Mouse (Mus musculus): ENCODE results near the gene Mpc1. TPM values are rescaled to one million over a fixed set of nuclear protein-coding genes. Genes with fewer than 3 reads are reported as not detected.
A peak's percentile ranks its signal among the peaks of the same experiment; 100 is the strongest.

Mpc1 gene
- total and polyA plus RNA-seq, 3 experiments: 66.7 to 232 (median 77.4) TPM

DNA sequence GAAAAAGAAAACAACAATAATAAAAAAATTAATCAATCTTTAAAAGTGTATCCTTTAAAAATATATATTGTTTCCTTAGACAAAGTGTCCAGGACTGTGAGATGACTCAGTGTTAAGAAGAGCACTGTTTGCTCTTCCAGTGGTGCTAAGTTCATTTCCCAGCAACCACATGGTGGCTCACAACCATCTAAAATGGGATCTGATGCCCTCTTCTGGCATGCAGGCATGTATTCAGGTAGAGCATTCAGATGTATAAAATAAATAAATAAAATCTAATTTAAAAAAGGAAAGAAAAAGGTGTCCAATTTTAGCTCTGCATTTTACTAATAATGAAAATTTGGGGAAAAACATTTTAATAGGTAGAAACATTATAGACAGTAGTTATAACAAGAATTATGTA is 13.1 kb downstream of the Mpc1 start:
- Histone ChIP-seq H3K4me3 (replicated peaks in 1 of 3; ENCODE audit: low read depth in 2 of 3, low read length in 2 of 3, poor library complexity in 1 of 3) (no peak overlapping the region), H3K9ac (ENCODE audit: insufficient read depth, low read depth) (no peak overlapping the region), H3K36me3 (replicated peaks in 1 of 2; ENCODE audit: control insufficient read depth in 1 of 2, insufficient read depth in 1 of 2, low read length in 1 of 2) (peaks cover 2 to 45% of the 10 kb centered on the region in 2 experiments), H3K9me3 (replicated peaks; ENCODE audit: low read length) (no peaks in the 10 kb centered on the region), H3K4me2 (ENCODE audit: insufficient read depth, low read depth, poor library complexity, severe bottlenecking) (no peak overlapping the region), H3K4me1 (ENCODE audit: control insufficient read depth in 1 of 2, insufficient read depth in 2 of 2) (peaks cover 0 to 49% of the 10 kb centered on the region in 2 experiments; a peak in 2 of 4 replicates), H3K27me3 (replicated peaks) (no peaks in the 10 kb centered on the region), H3K27ac (ENCODE audit: insufficient read depth, low read depth) (no peak overlapping the region), H3K79me2 (replicated peaks; ENCODE audit: control insufficient read depth, extremely low read depth, insufficient read depth, poor library complexity, severe bottlenecking) (no peaks in the 10 kb centered on the region)
- in situ Hi-C loops (cut with MboI; ENCODE audit: low pct_ligation_motif_present, low pct_unique_long_range_greater_than_20kb, low sequenced_read_pairs): no loop called here
- dilution Hi-C loops (cut with MboI; ENCODE audit: extremely low pct_ligation_motif_present, extremely low pct_unique_long_range_greater_than_20kb, low sequenced_read_pairs): no loop called here
- peak in 1 of 2 experiments; percentile 69; a peak in 2 of 4 replicates for TF ChIP-seq CTCF (conservative IDR thresholded peaks at IDR 0.05 in 1 of 2, IDR thresholded peaks at IDR 0.05 in 1 of 2; ENCODE audit: low read depth in 2 of 2, low read length in 2 of 2)
- TF ChIP-seq MYC (IDR thresholded peaks at IDR 0.05; ENCODE audit: low read depth, low read length): peak; percentile 66; the same call in 1 of the 2 replicates
- TF ChIP-seq RAD21 (IDR thresholded peaks at IDR 0.05; ENCODE audit: low read depth, low read length): peak; percentile 38
- TF ChIP-seq TBP (conservative IDR thresholded peaks at IDR 0.05; ENCODE audit: low read depth, low read length): no peak
- TF ChIP-seq CHD2 (IDR thresholded peaks at IDR 0.05; ENCODE audit: low read length): no peak
- TF ChIP-seq SMC3 (IDR thresholded peaks at IDR 0.05; ENCODE audit: low read depth, low read length): peak; percentile 48
- DNase-seq (ENCODE audit: extremely low read depth): no peak

- TF ChIP-seq POLR2A (IDR thresholded peaks at IDR 0.05; ENCODE audit: low read depth, low read length): no peak
- TF ChIP-seq ETS1 (conservative IDR thresholded peaks at IDR 0.05; ENCODE audit: low read depth, low read length): peak; percentile 62
- TF ChIP-seq HCFC1 (IDR thresholded peaks at IDR 0.05; ENCODE audit: low read depth, low read length): no peak
- TF ChIP-seq BHLHE40 (IDR thresholded peaks at IDR 0.05; ENCODE audit: low read depth, low read length): peak; percentile 52
- Histone ChIP-seq H3K4me2 (ENCODE audit: insufficient read depth, low read depth, poor library complexity, severe bottlenecking) (no peak overlapping the region), H3K9ac (ENCODE audit: insufficient read depth, low read depth) (no peak overlapping the region), H3K27ac (ENCODE audit: insufficient read depth, low read depth) (no peak overlapping the region), H3K9me3 (replicated peaks; ENCODE audit: low read length) (no peaks in the 10 kb centered on the region), H3K27me3 (replicated peaks) (no peaks in the 10 kb centered on the region), H3K4me3 (replicated peaks in 1 of 3; ENCODE audit: low read depth in 2 of 3, low read length in 2 of 3, poor library complexity in 1 of 3) (no peak overlapping the region), H3K79me2 (replicated peaks; ENCODE audit: control insufficient read depth, extremely low read depth, insufficient read depth, poor library complexity, severe bottlenecking) (no peaks in the 10 kb centered on the region), H3K4me1 (ENCODE audit: control insufficient read depth in 1 of 2, insufficient read depth in 2 of 2) (peaks cover 0 to 53% of the 10 kb centered on the region in 2 experiments; a peak in 2 of 4 replicates), H3K36me3 (replicated peaks in 1 of 2; ENCODE audit: control insufficient read depth in 1 of 2, insufficient read depth in 1 of 2, low read length in 1 of 2) (peaks cover 2 to 42% of the 10 kb centered on the region in 2 experiments)
- DNase-seq (ENCODE audit: extremely low read depth): peak; percentile 60
- in situ Hi-C loops (cut with MboI; ENCODE audit: low pct_ligation_motif_present, low pct_unique_long_range_greater_than_20kb, low sequenced_read_pairs) (no loop called here), dilution Hi-C loops (cut with MboI; ENCODE audit: extremely low pct_ligation_motif_present, extremely low pct_unique_long_range_greater_than_20kb, low sequenced_read_pairs) (no loop called here)
Measured at GRCm38 (mm10) chr17:8296313-8296844, 13.7 kb downstream of the Mpc1 start.

DNA sequence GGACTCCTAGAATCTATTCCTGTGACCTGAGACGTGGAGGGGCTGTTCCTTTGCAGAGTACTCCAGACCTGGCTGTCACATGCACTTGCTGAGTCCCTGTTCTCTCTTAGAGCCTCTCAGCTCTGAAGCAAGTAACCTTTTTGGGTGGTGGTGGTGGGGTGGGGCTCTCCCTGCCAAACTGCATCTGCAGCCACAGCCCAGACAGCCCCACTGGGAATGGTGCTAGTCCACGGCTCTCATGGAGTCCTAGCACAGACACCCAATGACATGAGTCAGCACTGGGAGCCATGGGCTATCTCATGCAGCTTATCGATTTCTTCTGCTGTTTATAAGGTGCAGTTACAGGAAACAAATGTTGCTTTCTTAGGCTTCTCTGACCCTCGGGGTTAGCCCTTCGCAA is 15.0 kb downstream of the Mpc1 start:
- no peaks in the 10 kb centered on the region for H3K79me2 ChIP-seq (replicated peaks; ENCODE audit: control insufficient read depth, extremely low read depth, insufficient read depth, poor library complexity, severe bottlenecking)
- no peak overlapping the region for H3K9ac ChIP-seq (ENCODE audit: insufficient read depth, low read depth)
- H3K36me3 ChIP-seq (replicated peaks in 1 of 2; ENCODE audit: control insufficient read depth in 1 of 2, insufficient read depth in 1 of 2, low read length in 1 of 2): peaks cover 2 to 40% of the 10 kb centered on the region in 2 experiments
- dilution Hi-C loops (cut with MboI; ENCODE audit: extremely low pct_ligation_motif_present, extremely low pct_unique_long_range_greater_than_20kb, low sequenced_read_pairs): no loop called here
- TF ChIP-seq SIN3A (IDR thresholded peaks at IDR 0.05; ENCODE audit: low read length): no peak
- peak; percentile 43; the same call in 1 of the 2 replicates for TF ChIP-seq BHLHE40 (IDR thresholded peaks at IDR 0.05; ENCODE audit: low read depth, low read length)
- TF ChIP-seq RAD21 (IDR thresholded peaks at IDR 0.05; ENCODE audit: low read depth, low read length): no peak
- H3K27me3 ChIP-seq (replicated peaks): no peaks in the 10 kb centered on the region
- H3K4me1 ChIP-seq (ENCODE audit: control insufficient read depth in 1 of 2, insufficient read depth in 2 of 2): peaks cover 3 to 56% of the 10 kb centered on the region in 2 experiments; a peak in 3 of 4 replicates
- no peak overlapping the region for H3K4me2 ChIP-seq (ENCODE audit: insufficient read depth, low read depth, poor library complexity, severe bottlenecking)
- in situ Hi-C loops (cut with MboI; ENCODE audit: low pct_ligation_motif_present, low pct_unique_long_range_greater_than_20kb, low sequenced_read_pairs): no loop called here
- H3K27ac ChIP-seq (ENCODE audit: insufficient read depth, low read depth): no peak overlapping the region
- DNase-seq (ENCODE audit: extremely low read depth): peak; percentile 57
- no peak overlapping the region for H3K4me3 ChIP-seq (replicated peaks in 1 of 3; ENCODE audit: low read depth in 2 of 3, low read length in 2 of 3, poor library complexity in 1 of 3)
- no peaks in the 10 kb centered on the region for H3K9me3 ChIP-seq (replicated peaks; ENCODE audit: low read length)

All from CH12.LX (cell line).